Mouse (Mus musculus) E14TG2a.4 (cell line): ENCODE measurements around the gene Fras1.

ENCODE experiments used
- CTCF ChIP-seq: conservative IDR thresholded peaks from 2 replicates; pipeline ENCODE4 v1.5.1; 2014; ENCODE audit warnings: low read length
- NANOG ChIP-seq: IDR thresholded peaks from 2 replicates; pipeline ENCODE4 v1.6.1; 2014; ENCODE audit warnings: borderline replicate concordance, low read length, mixed read lengths

DNA sequence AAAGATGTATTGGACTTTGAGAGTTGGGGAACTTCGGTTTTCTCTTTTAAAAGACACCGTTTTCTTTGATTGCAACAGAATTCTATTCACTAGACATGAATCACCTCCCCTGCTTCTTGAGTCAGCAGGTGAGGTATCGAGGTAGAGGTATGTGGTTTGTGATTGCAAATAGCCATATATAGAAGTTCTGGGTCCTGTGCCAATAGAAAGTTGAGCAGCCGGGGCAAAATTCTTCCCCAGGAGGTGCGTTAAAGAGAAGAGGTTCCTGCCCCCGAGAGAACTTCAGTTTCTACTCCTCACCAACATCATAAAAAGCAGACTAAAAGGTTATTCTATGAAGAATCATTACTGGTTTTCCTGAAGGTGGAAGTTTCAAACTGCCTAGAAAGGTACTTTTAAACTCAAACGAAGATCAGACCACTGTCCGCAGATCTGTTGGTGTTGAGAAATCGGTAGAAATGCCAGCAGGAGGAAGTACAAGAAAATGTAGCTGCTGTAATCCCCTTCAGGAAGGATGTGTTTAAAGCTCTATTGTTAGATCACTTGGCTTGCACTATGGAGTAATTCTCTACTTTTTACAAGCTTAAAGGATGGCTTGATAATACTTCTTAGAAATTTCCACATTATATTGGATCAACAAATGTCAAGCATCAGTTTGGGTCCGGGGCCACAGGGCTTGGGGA is 420.3 kb downstream of the Fras1 start:
- no peak for TF ChIP-seq CTCF
- TF ChIP-seq NANOG = no peak
